ENCODE assay signal across 13 mouse cellular contexts in the genomic region with DNA sequence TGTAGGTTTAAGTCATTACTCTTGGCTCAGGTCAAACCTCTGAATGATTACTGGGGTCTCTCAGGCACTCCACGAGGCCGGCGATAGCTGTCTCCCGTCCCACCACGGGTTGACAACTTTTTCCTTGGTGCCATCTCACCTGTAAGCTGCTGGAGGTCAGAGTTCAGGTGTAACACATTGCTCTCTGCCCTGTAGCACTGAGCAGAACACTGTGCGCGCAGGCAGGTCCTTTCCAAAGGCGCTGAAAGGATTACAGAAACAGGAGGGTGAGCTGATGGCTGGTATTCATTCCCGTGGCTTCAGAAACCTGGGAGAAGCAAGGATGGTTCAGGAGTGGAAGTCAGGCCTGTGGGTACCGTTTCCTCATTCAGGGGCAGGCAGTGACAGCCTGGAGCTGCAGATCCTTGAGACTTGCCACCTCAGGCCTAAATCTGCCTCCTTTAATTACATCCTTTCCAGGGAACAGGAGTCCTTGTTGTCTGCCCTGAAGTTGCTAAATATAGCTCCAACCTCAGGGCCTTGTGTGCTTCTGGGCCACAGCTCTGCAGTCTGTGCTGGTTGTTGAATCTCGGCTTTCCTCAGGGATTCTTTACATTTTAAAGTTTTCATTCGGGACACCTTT. TPM values are rescaled to one million over a fixed set of nuclear protein-coding genes. Genes with fewer than 3 reads are reported as not detected.
DNase-seq lines count a peak whose midpoint lies in the region; ATAC-seq and TF ChIP-seq lines count a peak whose summit lies in the region.
"Had no signal": no experiment of that assay in that cellular context is flagged by ENCODE, and none has a peak within 500 bp of the region (broad histone marks: within the 10 kb centered on the region; RNA-seq: fewer than 3 reads in every experiment).

No protein-coding gene starts in this region.

- H3K4me3 ChIP-seq in intestine, embryonic 15.5 days (replicated peaks), result no peak overlapping the region
- H3K4me3 ChIP-seq in intestine, postnatal 0 days (ENCODE audit: low read depth, low read length), result no peak overlapping the region
- H3K4me3 ChIP-seq in liver, adult 2 months (ENCODE audit: insufficient read depth, low read depth, low read length), result no peak overlapping the region
- H3K4me3 ChIP-seq: hindbrain, embryonic 15.5 days; layer of hippocampus, adult 2 months; myocyte had no signal

- peaks cover 14% of the 10 kb centered on the region; the same call in 1 of the 2 replicates for H3K4me1 ChIP-seq in intestine, embryonic 15.5 days (replicated peaks)
- H3K4me1 ChIP-seq in intestine, postnatal 0 days (replicated peaks; ENCODE audit: control insufficient read depth, insufficient read depth, low read length), result peaks cover 20% of the 10 kb centered on the region
- peaks cover 23% of the 10 kb centered on the region for H3K4me1 ChIP-seq in liver, adult 2 months (ENCODE audit: control insufficient read depth, insufficient read depth, low read length)

- H3K79me2 ChIP-seq in liver, adult 2 months (ENCODE audit: control insufficient read depth, insufficient read depth, low read length), result peaks cover 20% of the 10 kb centered on the region; the same call in 1 of the 2 replicates

- no peak for DNase-seq in cerebellum, postnatal 10 days
- DNase-seq in brain, adult 2 months (ENCODE audit: low read depth, low spot score), result peak; percentile 68
- DNase-seq in liver, adult 2 months (ENCODE audit: extremely low read depth, low read depth, low spot score), result peak; percentile 84
- DNase-seq in thymus, postnatal 4 days, result no peak
- no peak for DNase-seq in embryo, embryonic 10 days (ENCODE audit: low spot score)
- DNase-seq: cerebellum, postnatal 14 days; lung, postnatal 4 days had no signal

- H3K36me3 ChIP-seq in intestine, embryonic 15.5 days, result no peaks in the 10 kb centered on the region
- H3K36me3 ChIP-seq in intestine, postnatal 0 days (ENCODE audit: control insufficient read depth, insufficient read depth), result no peaks in the 10 kb centered on the region
- no peaks in the 10 kb centered on the region for H3K36me3 ChIP-seq in liver, adult 2 months (ENCODE audit: control insufficient read depth, insufficient read depth, low read length)
- H3K36me3 ChIP-seq: hindbrain, embryonic 15.5 days had no signal

- TF ChIP-seq CTCF in intestine, postnatal 0 days (IDR thresholded peaks at IDR 0.05; ENCODE audit: low read depth), result no peak
- TF ChIP-seq CTCF in liver, adult 2 months (IDR thresholded peaks at IDR 0.05; ENCODE audit: low read depth, low read length), result no peak

- H3K27me3 ChIP-seq in intestine, embryonic 15.5 days (replicated peaks), result no peaks in the 10 kb centered on the region
- no peaks in the 10 kb centered on the region for H3K27me3 ChIP-seq in intestine, postnatal 0 days (replicated peaks; ENCODE audit: control insufficient read depth, insufficient read depth, low read length)
- H3K27me3 ChIP-seq in liver, adult 2 months (ENCODE audit: control insufficient read depth, insufficient read depth, low read length), result no peaks in the 10 kb centered on the region
- H3K27me3 ChIP-seq: hindbrain, embryonic 15.5 days had no signal

- WGBS in intestine, embryonic 15.5 days, result 62% methylated on average over 12 of the region's 12 CpGs
- WGBS in intestine, postnatal 0 days, result 62% methylated on average over 12 of the region's 12 CpGs
- 38% methylated on average over 12 of the region's 12 CpGs for WGBS in liver, adult 2 months

- no peaks in the 10 kb centered on the region for H3K9me3 ChIP-seq in intestine, embryonic 15.5 days
- no peaks in the 10 kb centered on the region for H3K9me3 ChIP-seq in intestine, postnatal 0 days (ENCODE audit: control insufficient read depth)
- H3K9me3 ChIP-seq: hindbrain, embryonic 15.5 days had no signal

- ATAC-seq in cerebellum, adult (ENCODE audit: insufficient number of reproducible peaks, low FRiP score, low TSS enrichment), result peak; percentile 46; the same call in 1 of the 2 replicates
- no peak for ATAC-seq in intestine, embryonic 15.5 days
- no peak for ATAC-seq in intestine, postnatal 0 days

- H3K9ac ChIP-seq in intestine, embryonic 15.5 days, result no peak overlapping the region
- H3K9ac ChIP-seq in intestine, postnatal 0 days (ENCODE audit: low read depth, low read length), result no peak overlapping the region
- H3K9ac ChIP-seq in liver, adult 2 months (ENCODE audit: low read depth, low read length), result 0 out of 2 replicates have a peak overlapping the region, but pooled peaks have one; percentile 24
- H3K9ac ChIP-seq: hindbrain, embryonic 15.5 days had no signal

- H3K4me2 ChIP-seq in intestine, embryonic 15.5 days (replicated peaks), result no peak overlapping the region
- no peak overlapping the region for H3K4me2 ChIP-seq in intestine, postnatal 0 days (replicated peaks; ENCODE audit: low read depth)
- H3K4me2 ChIP-seq: hindbrain, embryonic 15.5 days had no signal

- 0 out of 2 replicates have a peak overlapping the region, but pooled peaks have one; percentile 9 for H3K27ac ChIP-seq in intestine, embryonic 15.5 days
- H3K27ac ChIP-seq in intestine, postnatal 0 days (ENCODE audit: low read depth, low read length), result no peak overlapping the region
- peak overlapping the region; percentile 67 for H3K27ac ChIP-seq in liver, adult 2 months (replicated peaks; ENCODE audit: insufficient read depth, low read depth, low read length)
- H3K27ac ChIP-seq: hindbrain, embryonic 15.5 days; layer of hippocampus, adult 2 months had no signal

- TF ChIP-seq POLR2A in liver, adult 2 months (IDR thresholded peaks at IDR 0.05; ENCODE audit: extremely low read depth, insufficient read depth, low read length), result no peak

RNA-seq across cellular contexts. Expression of a gene that starts 31.2 kb away (rescaled TPM):
- polyA plus RNA-seq in intestine, embryonic 15.5 days (2015; fragmentation: Nextera tagmentation; extraction: Ambion mirVana), result 61.7 and 63.0 TPM in 2 replicates
- 32.8 and 37.5 TPM in 2 replicates for polyA plus RNA-seq in intestine, postnatal 0 days (2015; fragmentation: Nextera tagmentation; extraction: Ambion mirVana)
- 23.0 and 25.9 TPM in 2 replicates for total RNA-seq in liver, adult 2 months (2014; rRNA removed)
- polyA plus RNA-seq in liver, adult 2 months (2012; rRNA removed), result 7.5 and 11.4 TPM in 2 replicates

Comparison
In these comparisons a context has a peak if more than half of its experiments do, and no peak if none do; other contexts are left out.
1. DNase-seq: peak in brain, adult 2 months (single experiment) and liver, adult 2 months (single experiment); none in cerebellum, postnatal 10 days (0 of 2), thymus, postnatal 4 days (single experiment) and embryo, embryonic 10 days (single experiment).